Mouse (Mus musculus) bone marrow macrophage, adult 2 months (primary cell): Measurements from ENCODE around the gene Cyp2w1.

Source experiments
- CTCF ChIP-seq: IDR thresholded peaks from 2 replicates; pipeline ENCODE4 v1.5.1; 2012; ENCODE audit warnings: low read depth, mild to moderate bottlenecking, low read length, moderate library complexity
- POLR2A ChIP-seq: IDR thresholded peaks from 2 replicates; pipeline ENCODE4 v1.6.1; 2012; ENCODE audit warnings: mild to moderate bottlenecking, low read depth, low read length, borderline replicate concordance

- TF ChIP-seq POLR2A (no peak), CTCF (no peak)
Observed at GRCm38 (mm10) chr5:139405953-139406352, 53.5 kb downstream of the Cyp2w1 start.
